Mouse (Mus musculus) kidney, postnatal 0 days (tissue): ENCODE data around the gene Cnn1. TPM values are rescaled to one million over a fixed set of nuclear protein-coding genes. Genes with fewer than 3 reads are reported as not detected.

Source experiments
- ATAC-seq: fragments of 200-750 bp; cut with Nextera tagmentation; replicated peaks from 2 replicates; pipeline ENCODE4 v1.8.0; 2017; ENCODE audit warnings: low read depth, moderate number of reproducible peaks, moderate TSS enrichment, moderate library complexity; ENCODE audit not compliant: low FRiP score
- DNase-seq: peaks from one replicate; pipeline ENCODE4 v3.0.0-alpha.2; 2016; ENCODE audit warnings: low spot score
- H3K27ac ChIP-seq: fragments of 300-500 bp; sonication (generic); 2 replicates; pipeline ENCODE4 v1.5.1; 2014; ENCODE audit warnings: mild to moderate bottlenecking
- H3K27me3 ChIP-seq: fragments of 300-500 bp; sonication (generic); 2 replicates; pipeline ENCODE4 v1.6.1; 2014; ENCODE audit warnings: low read length, mixed read lengths; ENCODE audit not compliant: insufficient read depth
- H3K36me3 ChIP-seq: fragments of 300-500 bp; sonication (generic); 2 replicates; pipeline ENCODE4 v1.6.1; 2014; ENCODE audit warnings: low read length, mixed read lengths; ENCODE audit not compliant: insufficient read depth
- H3K4me1 ChIP-seq: fragments of 300-500 bp; sonication (generic); replicated peaks from 2 replicates; pipeline ENCODE4 v1.6.1; 2014; ENCODE audit warnings: antibody characterized with exemption, low read length, mixed read lengths; ENCODE audit not compliant: insufficient read depth
- H3K4me2 ChIP-seq: fragments of 300-500 bp; sonication (generic); 2 replicates; pipeline ENCODE4 v1.6.1; 2014; ENCODE audit warnings: mild to moderate bottlenecking, low read length, moderate library complexity, mixed read lengths
- H3K4me3 ChIP-seq: fragments of 300-500 bp; sonication (generic); replicated peaks from 2 replicates; pipeline ENCODE4 v1.5.1; 2014; ENCODE audit warnings: low read depth, low read length
- H3K9ac ChIP-seq: fragments of 300-500 bp; sonication (generic); 2 replicates; pipeline ENCODE4 v1.6.1; 2014; ENCODE audit warnings: low read depth, low read length
- H3K9me3 ChIP-seq: fragments of 300-500 bp; sonication (generic); replicated peaks from 2 replicates; pipeline ENCODE4 v1.6.1; 2016; ENCODE audit warnings: low read length, inconsistent platforms, mixed read lengths
- CTCF ChIP-seq: IDR thresholded peaks from 2 replicates; pipeline ENCODE4 v1.5.1; 2016; ENCODE audit warnings: antibody characterized with exemption, low read depth, mild to moderate bottlenecking, moderate library complexity
- WGBS: fragments of 180-500 bp; shearing (Covaris S2); extraction: QIAGEN DNeasy Blood & Tissue Kit; methylation state at CpG from one replicate; pipeline ENCODE4 v1.1.7; 2014; 5-methylcytosine and 5-hydroxymethylcytosine counted together
- polyA plus RNA-seq: library from polyadenylated mRNA; unstranded; fragments of >200 nt; fragmentation: Nextera tagmentation; extraction: Ambion mirVana; gene quantifications from 2 replicates; pipeline ENCODE4 v1.2.1, GENCODE M21; 2015

Gene Cnn1
- polyA plus RNA-seq, 1 experiment from 2014 or later: 30.8 TPM

GRCm38 (mm10) chr9:22131226-22131981, 32.4 kb downstream of the Cnn1 start:
- H3K4me2 ChIP-seq: peak overlapping the region; percentile 65
- ATAC-seq: peak; percentile 65
- 0 out of 2 replicates have a peak, but pooled peaks cover 4% of the 10 kb centered on the region for H3K27me3 ChIP-seq
- TF ChIP-seq CTCF: no peak
- H3K4me1 ChIP-seq: peaks cover 9% of the 10 kb centered on the region; the same call in 1 of the 2 replicates
- H3K27ac ChIP-seq: no peak overlapping the region
- H3K9ac ChIP-seq: peak overlapping the region; percentile 37; the same call in 1 of the 2 replicates
- H3K4me3 ChIP-seq: peak overlapping the region; percentile 30
- 2% methylated on average over 35 of the region's 35 CpGs for WGBS
- no peaks in the 10 kb centered on the region for H3K9me3 ChIP-seq
- no peaks in the 10 kb centered on the region for H3K36me3 ChIP-seq
- peak; percentile 52 for DNase-seq

- whole genome bisulfite sequencing: 51% methylated on average over 11 of the region's 11 CpGs
- Histone ChIP-seq H3K4me2 (peak overlapping the region; percentile 65; the same call in 1 of the 2 replicates), H3K27me3 (0 out of 2 replicates have a peak, but pooled peaks cover 4% of the 10 kb centered on the region), H3K4me1 (peaks cover 9% of the 10 kb centered on the region; the same call in 1 of the 2 replicates), H3K27ac (no peak overlapping the region), H3K9me3 (no peaks in the 10 kb centered on the region), H3K9ac (no peak overlapping the region), H3K4me3 (peak overlapping the region; percentile 30; the same call in 1 of the 2 replicates), H3K36me3 (no peaks in the 10 kb centered on the region)
- no peak for ATAC-seq
- DNase-seq: no peak
- TF ChIP-seq CTCF: no peak
Observed at GRCm38 (mm10) chr9:22132220-22132619, 33.2 kb downstream of the Cnn1 start.

- Histone ChIP-seq H3K4me3 (no peak overlapping the region), H3K9me3 (no peaks in the 10 kb centered on the region), H3K27me3 (0 out of 2 replicates have a peak, but pooled peaks cover 4% of the 10 kb centered on the region), H3K36me3 (no peaks in the 10 kb centered on the region), H3K27ac (no peak overlapping the region), H3K9ac (no peak overlapping the region), H3K4me2 (no peak overlapping the region), H3K4me1 (peaks cover 9% of the 10 kb centered on the region; the same call in 1 of the 2 replicates)
- no peak for DNase-seq
- no peak for ATAC-seq
- 80% methylated on average over 7 of the region's 7 CpGs for WGBS
- TF ChIP-seq CTCF: no peak
Observed at GRCm38 (mm10) chr9:22134246-22134890, 35.4 kb downstream of the Cnn1 start.

- no peak for ATAC-seq
- Histone ChIP-seq H3K27me3 (0 out of 2 replicates have a peak, but pooled peaks cover 4% of the 10 kb centered on the region), H3K27ac (no peak overlapping the region), H3K4me1 (peaks cover 9% of the 10 kb centered on the region; the same call in 1 of the 2 replicates), H3K36me3 (no peaks in the 10 kb centered on the region), H3K4me2 (no peak overlapping the region), H3K4me3 (no peak overlapping the region), H3K9ac (no peak overlapping the region), H3K9me3 (no peaks in the 10 kb centered on the region)
- no peak for TF ChIP-seq CTCF
- DNase-seq: no peak
- WGBS: 86% methylated on average over 9 of the region's 9 CpGs
Observed at GRCm38 (mm10) chr9:22134988-22135643, 36.1 kb downstream of the Cnn1 start.

GRCm38 (mm10) chr9:22135644-22136390, 36.8 kb downstream of the Cnn1 start, which contains the start of gene Acp5:
Acp5 (minus strand) TSS chr9:22135711.
- H3K9ac ChIP-seq: no peak within 1 kb of the TSS
- 79% methylated on average over 7 of the region's 7 CpGs for WGBS
- no peak within 1 kb of the TSS for H3K4me2 ChIP-seq
- H3K27ac ChIP-seq: no peak within 1 kb of the TSS
- TF ChIP-seq CTCF: no peak
- no peak for ATAC-seq
- H3K9me3 ChIP-seq: no peaks in the 10 kb centered on the region
- H3K27me3 ChIP-seq: 0 out of 2 replicates have a peak, but pooled peaks cover 4% of the 10 kb centered on the region
- H3K36me3 ChIP-seq: no peaks in the 10 kb centered on the region
- H3K4me1 ChIP-seq: peaks cover 9% of the 10 kb centered on the region; the same call in 1 of the 2 replicates
- H3K4me3 ChIP-seq: no peak within 1 kb of the TSS
- no peak for DNase-seq
